In the genomic region with DNA sequence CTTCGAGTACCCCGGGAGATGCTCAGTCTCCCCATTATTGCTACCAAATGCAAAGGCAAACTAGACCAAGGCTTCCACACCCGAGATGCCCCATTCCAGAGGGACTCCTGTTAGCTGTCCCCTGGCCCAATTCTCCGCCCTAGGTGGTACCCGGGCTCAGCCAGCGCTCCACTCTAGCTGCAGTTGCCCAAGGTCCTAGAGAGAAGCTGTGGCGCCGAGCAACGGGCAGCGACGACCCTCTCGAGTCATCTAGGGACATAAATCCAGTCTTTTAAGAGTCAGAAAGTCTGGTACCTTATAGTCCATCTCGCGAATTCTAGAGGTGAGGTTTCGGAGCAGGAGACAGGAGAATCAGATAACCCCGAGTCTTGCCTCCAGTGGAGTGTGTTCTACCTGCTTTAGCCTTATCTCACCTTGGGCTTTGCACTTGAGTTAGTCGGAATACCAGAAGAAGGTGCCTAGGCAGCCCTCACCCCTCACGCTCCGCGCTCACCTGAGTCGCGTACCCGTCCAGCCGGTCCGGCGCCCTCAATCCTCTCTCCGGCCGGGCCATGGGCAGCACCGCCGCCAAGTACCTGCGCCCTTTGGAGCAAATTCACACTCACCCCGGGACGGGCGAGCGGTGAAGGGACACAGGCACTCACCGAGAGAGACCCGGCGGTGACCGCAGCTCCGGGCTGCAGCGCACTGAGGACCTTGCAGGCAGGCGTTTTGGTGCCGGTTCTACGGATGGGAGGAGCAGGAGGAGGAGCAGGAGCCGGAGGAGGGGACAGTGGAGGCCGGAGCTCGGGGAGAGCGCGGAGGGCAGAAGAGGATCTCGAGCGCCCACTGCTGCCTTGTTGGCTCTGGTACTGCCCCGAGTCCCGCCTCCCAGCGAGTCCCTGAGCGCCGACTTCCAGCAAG, we compare ENCODE assay signal across 8 mouse cellular contexts.
DNase-seq lines count a peak whose midpoint lies in the region; ATAC-seq and TF ChIP-seq lines count a peak whose summit lies in the region.

No protein-coding gene starts in this region.

- peak overlapping the region; percentile 56 for H3K9ac ChIP-seq in intestine, embryonic 15.5 days

- TF ChIP-seq POLR2A in cortical plate, adult 2 months (IDR thresholded peaks at IDR 0.05; ENCODE audit: extremely low read depth, insufficient read depth, low read length) = peak; percentile 93

- WGBS in intestine, embryonic 15.5 days = 1% methylated on average over 56 of the region's 56 CpGs

- peak overlapping the region; percentile 83 for H3K4me3 ChIP-seq in cortical plate, adult 2 months (ENCODE audit: insufficient read depth, low read length)
- H3K4me3 ChIP-seq in intestine, embryonic 15.5 days (replicated peaks) = peak overlapping the region; percentile 70
- H3K4me3 ChIP-seq in megakaryocyte, embryonic 14.5 days (replicated peaks) = peak overlapping the region; percentile 95

- peak overlapping the region; percentile 83 for H3K27ac ChIP-seq in cortical plate, adult 2 months (ENCODE audit: insufficient read depth, low read length)
- no peak overlapping the region for H3K27ac ChIP-seq in intestine, embryonic 15.5 days

- no peaks in the 10 kb centered on the region for H3K36me3 ChIP-seq in intestine, embryonic 15.5 days
- H3K36me3 ChIP-seq in megakaryocyte, embryonic 14.5 days (replicated peaks; ENCODE audit: low read length) = no peaks in the 10 kb centered on the region

- no peaks in the 10 kb centered on the region for H3K9me3 ChIP-seq in intestine, embryonic 15.5 days
- H3K9me3 ChIP-seq in megakaryocyte, embryonic 14.5 days = no peaks in the 10 kb centered on the region

- ATAC-seq in intestine, embryonic 15.5 days = peak; percentile 98

- 0 out of 2 replicates have a peak, but pooled peaks cover 4% of the 10 kb centered on the region for H3K27me3 ChIP-seq in intestine, embryonic 15.5 days (replicated peaks)
- peaks cover 37% of the 10 kb centered on the region for H3K27me3 ChIP-seq in megakaryocyte, embryonic 14.5 days (replicated peaks)

- H3K4me1 ChIP-seq in cortical plate, adult 2 months (ENCODE audit: control insufficient read depth, insufficient read depth, low read length) = peaks cover 5% of the 10 kb centered on the region
- no peaks in the 10 kb centered on the region; the same call in 1 of the 2 replicates for H3K4me1 ChIP-seq in intestine, embryonic 15.5 days (replicated peaks)
- peaks cover 38% of the 10 kb centered on the region for H3K4me1 ChIP-seq in megakaryocyte, embryonic 14.5 days

- peak; percentile 46 for TF ChIP-seq CTCF in cortical plate, adult 2 months (IDR thresholded peaks at IDR 0.05; ENCODE audit: extremely low read depth, insufficient read depth, low read length)

- peak; percentile 92 for DNase-seq in ZHBTc4 (ENCODE audit: low read depth, low spot score)
- peak; percentile 82 for DNase-seq in gastrocnemius, postnatal 14 days
- peak; percentile 91 to 94 for DNase-seq in left cerebral cortex, postnatal 10 days (ENCODE audit: extremely low spot score in 1 of 2, low spot score in 2 of 2)
- DNase-seq in right cerebral cortex, adult 2 months (ENCODE audit: low spot score in 2 of 2) = peak; percentile 90 to 91
- DNase-seq in urinary bladder, postnatal 10 days (ENCODE audit: low spot score) = peak; percentile 67

- H3K4me2 ChIP-seq in intestine, embryonic 15.5 days (replicated peaks) = peak overlapping the region; percentile 96

- intact Hi-C loops in gastrocnemius, postnatal 14 days (cut with DNase I; ENCODE audit: low total_unique reads) = loop anchor here (5.0 kb wide), 1 partner anchor 862 kb away; no protein-coding TSS in a partner anchor
- intact Hi-C loops in left cerebral cortex, postnatal 10 days (cut with DNase I) = loop anchor here (5.0 to 10.0 kb wide), 3 partner anchors 318 to 1311 kb away; no protein-coding TSS in a partner anchor
